Mouse (Mus musculus): ENCODE measurements at regions not wholly inside any gene's neighbourhood (a gene's known extent, or its start where the extent isn't known, plus 50 kb on each side); places are given as distances from the start of the nearest gene placed in this dataset.

DNA sequence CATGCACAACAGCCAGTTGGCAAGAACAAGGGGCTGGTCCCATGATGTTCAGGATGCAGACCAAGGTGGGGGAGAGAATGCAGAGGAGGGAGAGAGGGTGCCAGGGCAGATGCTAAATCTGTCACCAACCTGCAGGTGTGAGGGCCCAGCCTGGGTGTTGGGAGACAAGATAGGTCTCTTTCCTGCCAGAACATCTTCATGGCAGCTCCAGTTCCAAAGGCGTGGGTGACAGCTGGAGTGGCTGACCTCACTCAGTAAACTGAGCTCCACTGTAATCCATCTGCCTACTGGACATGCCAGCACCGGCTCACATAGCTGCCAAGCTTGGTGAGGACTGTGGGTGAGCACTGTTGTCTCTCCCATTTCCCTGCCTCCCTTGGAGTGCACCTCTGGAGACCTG, 129.9 kb downstream of the Ndufa10 start:
- no peak for TF ChIP-seq CTCF (IDR thresholded peaks at IDR 0.05)
- no peak for TF ChIP-seq EP300 (IDR thresholded peaks at IDR 0.05)

Data from lung, postnatal 0 days (tissue).